18 mouse cellular contexts compared by ENCODE assay signal in genomic region chr11:115287386-115287785, GRCm38 (mm10). TPM values are rescaled to one million over a fixed set of nuclear protein-coding genes. Genes with fewer than 3 reads are reported as not detected.
DNase-seq lines count a peak whose midpoint lies in the region; ATAC-seq and TF ChIP-seq lines count a peak whose summit lies in the region.
"Had no signal": no experiment of that assay in that cellular context is flagged by ENCODE, and none has a peak within 500 bp of the region (broad histone marks: within the 10 kb centered on the region; RNA-seq: fewer than 3 reads in every experiment).

No protein-coding gene starts in this region.

- DNase-seq in cerebellum, adult 8-10 months, result peak; percentile 25
- DNase-seq in layer of hippocampus, adult 2 months (ENCODE audit: low spot score in 2 of 2), result no peak
- DNase-seq in layer of hippocampus, postnatal 25 days (ENCODE audit: extremely low spot score in 1 of 2, low spot score in 1 of 2), result no peak
- peak; percentile 38 for DNase-seq in 3T3-L1 (ENCODE audit: low read depth, low spot score)
- peak; percentile 98 for DNase-seq in R1 (ENCODE audit: low read depth, low spot score)
- DNase-seq in spleen, postnatal 10 days (ENCODE audit: low spot score in 2 of 2), result no peak
- no peak for DNase-seq in right cerebral cortex, postnatal 25 days
- DNase-seq: heart, postnatal 14 days had no signal

- peak overlapping the region; percentile 69; the same call in 1 of the 2 replicates for H3K27ac ChIP-seq in layer of hippocampus, adult 2 months
- H3K27ac ChIP-seq: embryonic facial prominence, embryonic 12.5 days; forebrain, embryonic 12.5 days; limb, embryonic 10.5 days; lung, embryonic 15.5 days; midbrain, embryonic 10.5 days had no signal

- TF ChIP-seq CTCF in layer of hippocampus, adult 2 months (conservative IDR thresholded peaks at IDR 0.05), result no peak

- H3K4me3 ChIP-seq in layer of hippocampus, adult 2 months, result no peak overlapping the region
- H3K4me3 ChIP-seq: embryonic facial prominence, embryonic 12.5 days; forebrain, embryonic 12.5 days; limb, embryonic 10.5 days; lung, embryonic 15.5 days; midbrain, embryonic 10.5 days had no signal

- ATAC-seq in cerebellum, adult (ENCODE audit: insufficient number of reproducible peaks, low FRiP score, low TSS enrichment), result no peak
- ATAC-seq: inflammation-experienced regulatory T-cells, adult 6 months had no signal

RNA-seq across cellular contexts. Expression of gene Fads6, which starts 10.1 kb away (rescaled TPM):
- total RNA-seq in layer of hippocampus, adult 2 months (2021), result 10 to 100 TPM; 13.2 to 15.1 TPM
- total RNA-seq in layer of hippocampus, postnatal 25 days (2021), result 10 to 100 TPM; 11.2 to 12.1 TPM

RNA-seq across cellular contexts. Expression of gene Fdxr, which starts 10.5 kb away (rescaled TPM):
- 10 to 100 TPM; 22.4 to 22.5 TPM for total RNA-seq in layer of hippocampus, adult 2 months (2021)
- total RNA-seq in layer of hippocampus, postnatal 25 days (2021), result 10 to 100 TPM; 18.6 to 21.2 TPM

RNA-seq across cellular contexts. Expression of gene Otop2, which starts 19.6 kb away (rescaled TPM):
- under 1 TPM; 0.51 to 0.59 TPM for total RNA-seq in layer of hippocampus, adult 2 months (2021)
- under 1 TPM in 1 of 2 experiments, not detected in 1; 0.15 TPM for total RNA-seq in layer of hippocampus, postnatal 25 days (2021)
- total RNA-seq: adrenal gland, adult 18-20 months; heart, adult 8-10 months; heart, postnatal 14 days; layer of hippocampus, postnatal 14 days had no signal

RNA-seq across cellular contexts. Expression of gene Grin2c, which starts 20.3 kb away (rescaled TPM):
- total RNA-seq in layer of hippocampus, adult 2 months (2021), result 10 to 100 TPM; 47.4 to 47.5 TPM
- total RNA-seq in layer of hippocampus, postnatal 25 days (2021), result 10 to 100 TPM; 47.3 to 47.4 TPM

RNA-seq across cellular contexts. Expression of gene Ush1g, which starts 34.5 kb away (rescaled TPM):
- under 1 TPM; 0.37 to 0.64 TPM for total RNA-seq in layer of hippocampus, adult 2 months (2021)
- under 1 TPM; 0.31 to 0.59 TPM for total RNA-seq in layer of hippocampus, postnatal 25 days (2021)

Comparison
In these comparisons a context has a peak if more than half of its experiments do, and no peak if none do; other contexts are left out.
1. DNase-seq: peak in cerebellum, adult 8-10 months (single experiment), 3T3-L1 (single experiment) and R1 (single experiment); none in layer of hippocampus, adult 2 months (0 of 2), layer of hippocampus, postnatal 25 days (0 of 2), spleen, postnatal 10 days (0 of 2) and right cerebral cortex, postnatal 25 days (single experiment).